Mouse (Mus musculus) kidney, adult 2 months (tissue): Measurements from ENCODE around the gene Tango2.

ENCODE experiments used
- CTCF ChIP-seq: fragments of 200-500 bp; conservative IDR thresholded peaks from 2 replicates; pipeline ENCODE4 v1.5.1; 2011; ENCODE audit warnings: low read depth, mild to moderate bottlenecking, control low read depth, low read length, moderate library complexity, mixed read lengths; ENCODE audit not compliant: insufficient read depth, insufficient read length
- POLR2A ChIP-seq: fragments of 200-500 bp; IDR thresholded peaks from one replicate; pipeline ENCODE4 v1.6.1; 2011; ENCODE audit warnings: low read depth, low read length, control low read depth

- TF ChIP-seq CTCF: no peak
- TF ChIP-seq POLR2A: no peak
Observed at GRCm38 (mm10) chr16:18328524-18328923, 19.4 kb downstream of the Tango2 start.
